Mouse (Mus musculus): ENCODE results near the gene Ppp1r8. TPM values are rescaled to one million over a fixed set of nuclear protein-coding genes. Genes with fewer than 3 reads are reported as not detected.
"Not testable (repeated sequence)": the region's sequence is repeated elsewhere in the genome, so short reads cannot be mapped to it uniquely, and the experiment has no call there.

The Ppp1r8 gene
- total RNA-seq, 4 experiments from 2014 or later, result 37.8 to 43.7 (median 42.0) TPM

GRCm38 (mm10) chr4:132807771-132808641 lies 35.0 kb downstream of the Ppp1r8 start:
- no peak for DNase-seq (ENCODE audit: low spot score in 2 of 2)

- DNase-seq (ENCODE audit: low spot score in 2 of 2), result no peak
These were observed 36.3 kb downstream of the Ppp1r8 start for GRCm38 (mm10) chr4:132806620-132807191.

GRCm38 (mm10) chr4:132805599-132806197 lies 37.3 kb downstream of the Ppp1r8 start:
- DNase-seq (ENCODE audit: low spot score in 2 of 2), result no peak

- DNase-seq (ENCODE audit: low spot score in 2 of 2), result no peak
These were observed 37.8 kb downstream of the Ppp1r8 start for GRCm38 (mm10) chr4:132805146-132805545.

DNA sequence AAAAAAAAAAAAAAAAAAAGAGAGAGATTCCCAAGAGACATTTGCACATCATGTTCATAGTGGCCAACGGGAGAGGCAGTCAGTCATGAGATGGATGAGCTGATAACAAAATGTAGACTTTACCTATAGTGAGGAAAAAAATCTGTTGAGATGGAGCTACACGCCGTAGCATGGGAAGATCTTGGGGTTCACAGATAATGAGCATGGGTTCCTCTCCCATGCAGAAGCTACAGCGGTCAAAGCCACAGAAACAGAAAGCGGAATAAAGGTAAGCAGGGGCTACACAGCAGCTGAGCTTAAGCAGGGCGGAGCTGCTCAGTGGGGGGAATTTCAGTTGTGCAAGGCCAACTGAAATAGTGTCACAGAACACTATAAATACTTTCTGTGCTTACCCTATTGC lies 38.6 kb downstream of the Ppp1r8 start:
- DNase-seq (ENCODE audit: low spot score in 2 of 2), result no peak

DNA sequence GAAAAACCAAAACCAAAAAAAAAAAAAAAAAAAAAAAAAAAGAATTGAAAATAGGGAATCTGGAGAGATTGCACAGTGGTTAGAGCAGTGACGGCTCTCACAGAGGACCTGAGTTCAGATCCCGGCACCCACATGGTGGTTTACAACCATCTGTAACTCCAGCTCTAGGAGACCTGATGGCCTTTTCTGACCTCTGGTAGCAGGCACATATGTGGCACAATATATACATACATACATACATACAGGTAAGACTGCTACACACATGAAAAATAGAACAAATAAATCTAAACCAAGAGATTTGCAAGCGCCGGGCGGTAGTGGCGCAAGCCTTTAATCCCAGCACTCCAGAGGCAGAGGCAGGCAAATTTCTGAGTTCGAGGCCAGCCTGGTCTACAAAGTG lies 39.1 kb downstream of the Ppp1r8 start:
- no peak for DNase-seq (ENCODE audit: low spot score in 2 of 2)

- no peak for DNase-seq (ENCODE audit: low spot score in 2 of 2)
These were observed 39.8 kb downstream of the Ppp1r8 start for GRCm38 (mm10) chr4:132803212-132803611.

- DNase-seq (ENCODE audit: low spot score in 2 of 2), result no peak
These were observed 40.8 kb downstream of the Ppp1r8 start for GRCm38 (mm10) chr4:132802171-132802637.

- no peak for DNase-seq (ENCODE audit: low spot score in 2 of 2)
These were observed 41.5 kb downstream of the Ppp1r8 start for GRCm38 (mm10) chr4:132801176-132802077.

- no peak for DNase-seq (ENCODE audit: low spot score in 2 of 2)
These were observed 43.1 kb downstream of the Ppp1r8 start for GRCm38 (mm10) chr4:132799845-132800244.

DNA sequence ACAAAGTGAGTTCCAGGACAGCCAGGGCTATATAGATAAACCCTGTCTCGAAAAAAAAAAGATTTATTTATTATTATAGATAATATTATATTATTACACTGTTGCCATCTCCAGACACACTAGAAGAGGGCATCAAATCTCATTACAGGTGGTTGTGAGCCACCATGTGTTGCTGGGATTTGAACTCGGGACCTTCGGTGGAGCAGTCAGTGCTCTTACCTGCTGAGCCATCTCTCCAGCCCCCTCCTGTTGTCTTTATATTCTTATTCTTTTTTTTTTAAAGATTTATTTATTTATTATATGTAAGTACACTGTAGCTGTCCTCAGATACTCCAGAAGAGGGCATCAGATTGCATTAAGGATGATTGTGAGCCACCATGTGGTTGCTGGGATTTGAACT lies 44.3 kb downstream of the Ppp1r8 start:
- not testable (repeated sequence) for DNase-seq (ENCODE audit: low spot score in 2 of 2)

- no peak for DNase-seq (ENCODE audit: low spot score in 2 of 2)
These were observed 44.9 kb downstream of the Ppp1r8 start for GRCm38 (mm10) chr4:132798028-132798427.

DNA sequence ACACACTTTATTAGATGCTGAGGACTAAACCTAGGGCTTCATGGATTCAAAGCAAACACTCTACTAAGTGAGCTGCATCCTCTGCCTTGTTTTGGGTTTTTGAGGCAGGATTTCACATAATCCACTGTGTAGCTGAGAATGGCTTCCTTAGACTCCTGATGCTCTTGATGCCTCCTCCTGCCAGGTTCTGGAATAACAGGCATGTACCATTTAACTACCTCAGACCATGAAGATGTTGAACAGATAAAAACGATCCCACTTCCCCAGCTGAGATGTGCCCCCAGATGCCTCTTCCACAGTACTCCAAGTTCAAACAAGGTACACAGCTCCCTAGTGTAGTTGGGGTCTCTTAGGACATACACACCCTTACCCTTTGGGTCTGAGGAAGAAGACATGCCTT lies 45.5 kb downstream of the Ppp1r8 start:
- no peak for DNase-seq (ENCODE audit: low spot score in 2 of 2)

- DNase-seq (ENCODE audit: low spot score in 2 of 2), result no peak
These were observed 46.6 kb downstream of the Ppp1r8 start, which contains the start of gene Themis2 for GRCm38 (mm10) chr4:132796196-132796886. TSS of gene Themis2 (minus strand) at chr4:132796387.

GRCm38 (mm10) chr4:132795171-132795570 lies 47.8 kb downstream of the Ppp1r8 start:
- DNase-seq (ENCODE audit: low spot score in 2 of 2), result no peak

GRCm38 (mm10) chr4:132794760-132795159 lies 48.2 kb downstream of the Ppp1r8 start:
- no peak for DNase-seq (ENCODE audit: low spot score in 2 of 2)

- no peak for DNase-seq (ENCODE audit: low spot score in 2 of 2)
These were observed 48.9 kb downstream of the Ppp1r8 start for GRCm38 (mm10) chr4:132794028-132794427.

DNA sequence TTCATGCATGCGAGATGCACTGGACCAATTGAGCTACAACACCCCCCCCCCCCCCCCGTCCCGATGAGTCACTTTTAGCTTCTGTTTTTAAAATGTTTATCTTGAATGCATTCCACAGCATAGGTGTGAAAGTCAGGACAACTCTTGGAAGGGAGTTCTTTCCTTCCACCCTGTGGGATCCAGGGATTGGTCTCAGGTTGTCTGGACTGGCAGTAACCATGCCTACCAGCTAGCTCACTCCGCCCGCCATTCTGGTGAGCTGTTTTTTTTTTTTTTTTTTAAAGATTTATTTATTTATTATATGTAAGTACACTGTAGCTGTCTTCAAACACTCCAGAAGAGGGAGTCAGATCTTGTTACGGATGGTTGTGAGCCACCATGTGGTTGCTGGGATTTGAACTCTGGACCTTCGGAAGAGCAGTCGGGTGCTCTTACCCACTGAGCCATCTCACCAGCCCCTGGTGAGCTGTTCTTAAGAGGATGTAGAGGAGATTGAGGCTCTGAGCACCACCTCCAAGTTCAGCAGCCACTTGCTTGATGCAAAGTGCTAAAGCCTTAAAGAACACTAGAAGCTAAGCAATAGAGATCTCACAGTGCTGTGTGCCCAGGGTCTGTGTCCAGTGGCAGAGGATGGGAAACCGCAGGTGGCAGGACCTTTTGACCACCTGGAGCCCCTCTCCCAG lies 49.5 kb downstream of the Ppp1r8 start:
- not testable (repeated sequence) for DNase-seq (ENCODE audit: low spot score in 2 of 2)

- DNase-seq (ENCODE audit: low spot score in 2 of 2), result no peak
These were observed 53.2 kb downstream of the Ppp1r8 start for GRCm38 (mm10) chr4:132789731-132790130.

DNA sequence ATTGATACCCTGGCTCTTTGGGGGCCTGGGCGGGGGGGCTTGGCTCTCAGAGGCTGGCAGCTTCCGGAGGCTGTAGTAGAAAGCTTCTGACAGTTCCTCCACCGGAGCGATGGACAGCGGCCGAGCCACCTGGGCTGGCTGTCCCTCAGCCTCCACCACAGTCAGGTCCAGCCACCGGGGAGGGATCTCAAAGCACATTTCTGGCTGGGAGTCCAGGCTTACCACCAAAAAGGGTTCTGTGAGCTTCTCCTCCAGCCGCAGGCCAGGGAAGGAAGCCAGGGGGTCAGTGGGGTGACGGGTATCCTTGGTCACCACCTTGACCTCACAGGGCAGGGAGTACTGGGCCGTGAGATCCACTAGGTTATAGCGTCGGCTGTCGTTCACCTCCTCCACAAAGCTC lies 57.7 kb downstream of the Ppp1r8 start:
- no peak for DNase-seq (ENCODE audit: low spot score in 2 of 2)

All from left cerebral cortex, adult 8-10 months (tissue).